Mouse (Mus musculus) lung, embryonic 14.5 days (tissue): ENCODE measurements at regions not wholly inside any gene's neighbourhood (a gene's known extent, or its start where the extent isn't known, plus 50 kb on each side); places are given as distances from the start of the nearest gene placed in this dataset.

ENCODE experiments used
- ATAC-seq: fragments of 200-750 bp; cut with Nextera tagmentation; 2 replicates; pipeline ENCODE4 v1.8.0; 2017; ENCODE audit warnings: mild to moderate bottlenecking, moderate TSS enrichment, moderate library complexity; ENCODE audit not compliant: insufficient read depth
- DNase-seq: peaks from one replicate; pipeline ENCODE4 v3.0.0-alpha.2; 2015
- H3K27ac ChIP-seq: fragments of 300-500 bp; sonication (generic); 2 replicates; pipeline ENCODE4 v1.5.1; 2014; ENCODE audit warnings: low read depth, mild to moderate bottlenecking, moderate library complexity
- H3K27me3 ChIP-seq: fragments of 300-500 bp; sonication (generic); 2 replicates; pipeline ENCODE4 v1.6.1; 2014; ENCODE audit warnings: low read length, control low read depth; ENCODE audit not compliant: insufficient read depth
- H3K36me3 ChIP-seq: fragments of 300-500 bp; sonication (generic); 2 replicates; pipeline ENCODE4 v1.6.1; 2014; ENCODE audit warnings: control low read depth; ENCODE audit not compliant: insufficient read depth
- H3K4me1 ChIP-seq: fragments of 300-500 bp; sonication (generic); 2 replicates; pipeline ENCODE4 v1.6.1; 2014; ENCODE audit warnings: antibody characterized with exemption, control low read depth; ENCODE audit not compliant: insufficient read depth
- H3K4me2 ChIP-seq: fragments of 300-500 bp; sonication (generic); 2 replicates; pipeline ENCODE4 v1.6.1; 2014; ENCODE audit warnings: mild to moderate bottlenecking
- H3K4me3 ChIP-seq: fragments of 300-500 bp; sonication (generic); 2 replicates; pipeline ENCODE4 v1.5.1; 2014; ENCODE audit warnings: low read depth, low read length
- H3K9ac ChIP-seq: fragments of 300-500 bp; sonication (generic); 2 replicates; pipeline ENCODE4 v1.6.1; 2014
- H3K9me3 ChIP-seq: fragments of 300-500 bp; sonication (generic); 2 replicates; pipeline ENCODE4 v1.6.1; 2016; ENCODE audit warnings: low read depth, low read length, control low read depth
- CTCF ChIP-seq: IDR thresholded peaks from 2 replicates; pipeline ENCODE4 v1.5.1; 2016; ENCODE audit warnings: antibody characterized with exemption, low read depth
- WGBS: fragments of 180-500 bp; shearing (Covaris S2); extraction: QIAGEN DNeasy Blood & Tissue Kit; methylation state at CpG from one replicate; pipeline ENCODE4 v1.1.7; 2014; 5-methylcytosine and 5-hydroxymethylcytosine counted together

DNA sequence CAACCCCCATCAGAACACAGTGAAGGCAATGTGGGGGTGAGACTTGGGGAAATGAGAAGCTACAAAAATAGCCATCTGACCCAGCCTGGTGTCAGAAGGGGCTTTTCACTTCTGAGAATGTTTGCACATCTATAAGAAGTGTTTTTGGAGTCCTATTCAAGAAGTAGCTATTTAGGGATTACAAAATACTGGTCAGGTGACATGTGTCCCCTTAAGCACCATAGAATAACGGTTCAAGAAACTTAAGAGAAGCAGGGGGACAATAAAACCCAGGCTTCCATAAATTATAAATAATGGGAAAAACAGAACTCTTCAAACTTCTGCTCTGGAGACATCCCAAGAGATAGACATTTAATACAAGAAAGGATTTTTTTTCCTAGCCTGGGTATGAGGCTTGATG lies 411.5 kb downstream of the Rab28 start:
- H3K4me2 ChIP-seq, result no peak overlapping the region
- TF ChIP-seq CTCF, result no peak
- no peak overlapping the region for H3K27ac ChIP-seq
- ATAC-seq, result no peak
- no peak overlapping the region for H3K9ac ChIP-seq
- H3K9me3 ChIP-seq, result no peaks in the 10 kb centered on the region
- DNase-seq, result no peak
- H3K36me3 ChIP-seq, result no peaks in the 10 kb centered on the region
- no peak overlapping the region for H3K4me3 ChIP-seq
- H3K4me1 ChIP-seq, result no peaks in the 10 kb centered on the region
- H3K27me3 ChIP-seq, result no peaks in the 10 kb centered on the region
- 59% methylated on average over 1 of the region's 1 CpGs for WGBS

DNA sequence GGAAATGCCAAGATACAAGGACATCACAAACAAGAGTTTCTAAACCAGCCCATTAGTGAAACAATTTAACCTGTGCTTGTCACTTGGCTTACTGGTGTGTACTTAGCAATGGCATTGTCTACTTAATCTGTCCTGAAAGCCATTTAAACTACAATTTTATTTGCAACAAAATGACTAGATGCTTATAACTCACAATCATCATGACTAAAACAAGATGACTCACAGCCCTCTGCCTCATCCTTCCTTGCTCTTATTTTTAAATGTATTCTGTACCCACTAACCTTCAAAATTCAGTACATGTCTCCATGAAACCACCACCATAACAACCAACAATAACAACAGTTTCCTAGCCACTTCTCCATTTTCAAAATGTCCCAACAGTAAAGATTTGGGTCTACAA lies 441.2 kb downstream of the Rab28 start:
- no peak for TF ChIP-seq CTCF
- Histone ChIP-seq H3K36me3 (no peaks in the 10 kb centered on the region), H3K27me3 (no peaks in the 10 kb centered on the region), H3K9ac (no peak overlapping the region), H3K4me2 (no peak overlapping the region), H3K27ac (no peak overlapping the region), H3K9me3 (no peaks in the 10 kb centered on the region), H3K4me1 (no peaks in the 10 kb centered on the region), H3K4me3 (no peak overlapping the region)
- ATAC-seq, result no peak; the same call in 1 of the 2 replicates
- DNase-seq, result no peak

- Histone ChIP-seq H3K4me2 (no peak overlapping the region), H3K4me1 (no peaks in the 10 kb centered on the region), H3K4me3 (no peak overlapping the region), H3K9me3 (no peaks in the 10 kb centered on the region), H3K27ac (no peak overlapping the region), H3K27me3 (no peaks in the 10 kb centered on the region), H3K36me3 (no peaks in the 10 kb centered on the region), H3K9ac (no peak overlapping the region)
- peak; percentile 44 for ATAC-seq
- no peak for TF ChIP-seq CTCF
- peak; percentile 69 for DNase-seq
- 18% methylated on average over 2 of the region's 2 CpGs for WGBS
Measured at GRCm38 (mm10) chr5:41266317-41266716, 441.6 kb downstream of the Rab28 start.

DNA sequence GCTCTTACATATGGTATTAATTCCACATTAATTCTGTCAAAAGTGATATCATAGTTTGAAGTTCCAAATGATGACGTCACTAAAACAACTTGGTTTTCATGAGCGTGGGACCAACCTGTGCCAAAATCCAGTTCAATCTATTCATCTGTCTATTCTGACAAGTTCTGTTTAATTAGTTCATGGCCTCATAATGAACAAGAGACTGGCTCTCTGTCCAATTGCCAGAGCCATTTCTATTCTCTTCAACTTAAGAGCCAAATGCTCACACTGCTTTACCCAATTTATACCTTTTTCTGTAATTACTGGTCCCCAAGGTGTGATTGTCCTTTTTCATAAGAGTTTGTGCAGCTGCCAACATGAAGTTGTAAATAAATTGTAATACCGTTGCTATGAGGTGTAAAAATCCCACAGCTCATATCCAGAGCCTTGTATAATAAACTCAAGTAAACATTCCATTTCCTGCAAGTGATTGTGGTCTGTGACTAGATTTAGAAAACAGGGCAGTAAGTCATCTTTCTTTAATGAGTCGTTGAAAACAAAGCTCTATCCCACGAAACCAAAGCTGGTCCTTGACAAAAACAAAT lies 446.2 kb downstream of the Rab28 start:
- H3K27me3 ChIP-seq, result no peaks in the 10 kb centered on the region
- 45% methylated on average over 5 of the region's 5 CpGs for WGBS
- H3K4me2 ChIP-seq, result no peak overlapping the region
- DNase-seq (no peak), ATAC-seq (no peak)
- no peak overlapping the region for H3K9ac ChIP-seq
- no peaks in the 10 kb centered on the region for H3K4me1 ChIP-seq
- H3K4me3 ChIP-seq, result no peak overlapping the region
- no peaks in the 10 kb centered on the region for H3K36me3 ChIP-seq
- no peak overlapping the region for H3K27ac ChIP-seq
- no peaks in the 10 kb centered on the region for H3K9me3 ChIP-seq
- TF ChIP-seq CTCF, result no peak
